Mouse (Mus musculus) B cell, adult 2 months (primary cell): ENCODE data around the gene Lrrc30.

Experiments used
- DNase-seq, 2 experiments: peaks; one replicate each; pipeline ENCODE4 v3.0.0; 2022

Gene Lrrc30

DNA sequence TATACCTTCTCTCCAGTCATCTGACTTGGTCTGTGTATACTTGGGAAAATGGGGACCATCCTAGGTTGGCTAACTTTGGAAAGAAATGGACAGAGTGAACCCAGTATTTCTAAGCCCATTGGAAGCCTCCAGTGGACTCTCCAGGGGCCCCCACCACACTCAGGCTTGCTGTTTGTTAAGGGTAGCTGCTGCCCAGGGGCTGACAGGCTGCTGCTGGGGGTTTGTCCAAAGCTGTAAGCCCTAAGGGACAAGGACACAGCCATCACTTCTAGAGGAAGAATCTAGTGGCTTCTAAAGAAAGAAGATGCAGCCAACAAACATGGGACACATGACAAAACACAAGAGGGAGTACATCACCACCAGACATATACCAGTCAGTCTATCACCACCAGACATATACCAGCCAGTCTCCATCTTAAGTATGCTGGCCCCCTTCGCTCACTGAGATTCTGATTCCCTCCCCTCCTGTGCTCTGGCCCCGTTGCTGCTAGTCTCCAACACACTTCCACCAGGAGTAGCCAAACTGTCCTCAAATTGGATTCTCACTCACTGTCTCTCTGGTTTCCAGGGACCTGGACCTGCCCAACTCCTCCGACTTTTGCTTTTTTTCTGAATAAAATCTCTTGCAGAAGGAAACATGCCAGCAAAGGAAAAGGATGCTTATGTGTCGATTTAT is 49.7 kb downstream of the Lrrc30 start:
- no peak for DNase-seq

DNA sequence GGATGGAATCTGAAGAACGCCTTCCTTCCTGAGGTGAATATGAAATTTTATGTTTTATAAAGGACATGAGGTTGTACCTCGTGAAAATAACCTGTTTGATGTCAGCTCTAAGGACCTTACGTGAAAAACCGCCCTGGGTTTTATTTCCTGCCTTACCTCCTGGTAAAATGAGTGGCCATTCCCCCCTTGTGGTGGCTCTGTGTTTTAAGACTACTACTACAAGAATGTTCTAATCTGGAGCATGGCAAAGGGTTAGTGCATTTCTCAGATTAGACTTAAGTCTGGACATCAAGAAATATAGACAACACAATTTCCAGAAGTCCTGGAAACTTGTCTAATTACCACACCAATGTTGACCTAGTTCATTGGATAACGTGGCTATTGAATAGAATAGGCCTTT is 50.7 kb downstream of the Lrrc30 start:
- no peak for DNase-seq
